Mouse (Mus musculus) adrenal gland, adult 18-20 months (tissue): ENCODE measurements around the gene Gcnt2. TPM values are rescaled to one million over a fixed set of nuclear protein-coding genes. Genes with fewer than 3 reads are reported as not detected.
"Not testable (repeated sequence)": the region's sequence is repeated elsewhere in the genome, so short reads cannot be mapped to it uniquely, and the experiment has no call there.

Experiments used
- DNase-seq, 2 experiments: peaks; one replicate each; pipeline ENCODE4 v3.0.0; 2021 to 2022; ENCODE audit warnings: low spot score in 2 of 2
- microRNA-seq, 2 experiments: library from miRNA; unstranded; fragments of <30 nt; microRNA quantifications; one replicate each; pipeline ENCODE4 v1.2.0; 2021; ENCODE audit warnings: borderline number of aligned reads in 2 of 2
- total RNA-seq, 2 experiments: library from RNA; stranded (reverse); gene quantifications; 1 replicate in 1 of 2; 2 replicates in 1 of 2; pipeline ENCODE4 v1.2.3; 2021

Gcnt2 gene
- total RNA-seq, 2 experiments from 2014 or later = 5.8 to 9.1 TPM

GRCm38 (mm10) chr13:40987608-40988303, 128.2 kb downstream of the Gcnt2 start:
- DNase-seq = not testable (repeated sequence)

GRCm38 (mm10) chr13:40988418-40988817, 128.9 kb downstream of the Gcnt2 start:
- DNase-seq = no peak

GRCm38 (mm10) chr13:40994487-40995263, 135.1 kb downstream of the Gcnt2 start:
- no peak for DNase-seq

GRCm38 (mm10) chr13:40998537-40998936, 139.0 kb downstream of the Gcnt2 start:
- not testable (repeated sequence) for DNase-seq

- peak; percentile 45 to 46 for DNase-seq
These were observed 140.8 kb downstream of the Gcnt2 start for GRCm38 (mm10) chr13:41000140-41000925.

- DNase-seq = peak; percentile 92 to 94
These were observed 141.5 kb downstream of the Gcnt2 start, which contains the start of gene Pak1ip1 for GRCm38 (mm10) chr13:41000926-41001639. TSS of gene Pak1ip1 (plus strand) at chr13:41001023.

GRCm38 (mm10) chr13:41002001-41002400, 142.4 kb downstream of the Gcnt2 start:
- no peak for DNase-seq

- no peak for DNase-seq
These were observed 146.7 kb downstream of the Gcnt2 start for GRCm38 (mm10) chr13:41006244-41006643.

GRCm38 (mm10) chr13:41008271-41008670, 148.7 kb downstream of the Gcnt2 start:
- DNase-seq = no peak

GRCm38 (mm10) chr13:41008946-41009345, 149.4 kb downstream of the Gcnt2 start:
- no peak for DNase-seq

Small RNAs within 50 kb of the gene (microRNA-seq; reads per million reads assigned to microRNA genes)
- gene Mir5124a = 0 reads per million in 2 experiments

Other genes with a start within 250 kb of the Gcnt2 start
- under 1 TPM in 1 of 2 experiments, not detected in 1; 0.45 TPM for gene Tfap2a, start 121.4 kb upstream of the Gcnt2 start, total RNA-seq
- gene Pak1ip1, start 141.3 kb downstream of the Gcnt2 start, total RNA-seq = 10 to 100 TPM; 56.9 to 58.2 TPM
- gene Tmem14c, start 156.5 kb downstream of the Gcnt2 start, total RNA-seq = 100 to 1,000 TPM; 176 to 205 TPM
- gene Mak, start 220.0 kb downstream of the Gcnt2 start, total RNA-seq = under 1 TPM; 0.10 to 0.42 TPM